Mouse (Mus musculus): ENCODE results near the gene Pus10. TPM values are rescaled to one million over a fixed set of nuclear protein-coding genes. Genes with fewer than 3 reads are reported as not detected.
A peak's percentile ranks its signal among the peaks of the same experiment; 100 is the strongest.

Gene Pus10
- total and polyA plus RNA-seq, 3 experiments, result 43.4 to 416 (median 52.5) TPM

GRCm38 (mm10) chr11:23676100-23676499, 10.6 kb downstream of the Pus10 start:
- TF ChIP-seq ELF1 (IDR thresholded peaks at IDR 0.05; ENCODE audit: low read depth, low read length) (no peak), TBP (IDR thresholded peaks at IDR 0.05; ENCODE audit: low read depth, low read length) (no peak), ZNF384 (IDR thresholded peaks at IDR 0.05; ENCODE audit: low read depth, low read length) (no peak), MXI1 (IDR thresholded peaks at IDR 0.05; ENCODE audit: low read depth, low read length) (no peak), RCOR1 (IDR thresholded peaks at IDR 0.05; ENCODE audit: low read depth, low read length) (no peak), NELFE (IDR thresholded peaks at IDR 0.05; ENCODE audit: low read depth, low read length) (no peak), SIN3A (IDR thresholded peaks at IDR 0.05; ENCODE audit: low read length) (no peak), GABPA (IDR thresholded peaks at IDR 0.05; ENCODE audit: low read depth, low read length) (no peak), TCF12 (IDR thresholded peaks at IDR 0.05; ENCODE audit: low read depth, low read length) (no peak), TAL1 (IDR thresholded peaks at IDR 0.05; ENCODE audit: low read length) (no peak)
- H3K36me3 ChIP-seq (ENCODE audit: control insufficient read depth in 1 of 2, insufficient read depth in 2 of 2, low read length in 2 of 2), result peaks cover 0 to 37% of the 10 kb centered on the region in 2 experiments; a peak in 2 of 4 replicates
- H3K4me3 ChIP-seq (ENCODE audit: control insufficient read depth in 1 of 2, insufficient read depth in 1 of 2, low read depth in 2 of 2, low read length in 2 of 2), result no peak overlapping the region
- no peak overlapping the region for H3K27ac ChIP-seq (ENCODE audit: control insufficient read depth, low read depth, low read length)
- H3K9me3 ChIP-seq (replicated peaks; ENCODE audit: insufficient read depth, low read length), result no peaks in the 10 kb centered on the region
- DNase-seq (ENCODE audit: low read depth, low spot score), result no peak
- no peaks in the 10 kb centered on the region for H3K27me3 ChIP-seq (ENCODE audit: control insufficient read depth in 1 of 2, insufficient read depth in 2 of 2, low read length in 2 of 2)
- no peaks in the 10 kb centered on the region for H3K4me1 ChIP-seq (ENCODE audit: control insufficient read depth in 1 of 2, insufficient read depth in 2 of 2, low read length in 2 of 2)
- no peak overlapping the region for H3K9ac ChIP-seq (ENCODE audit: control insufficient read depth, low read depth, low read length, poor library complexity, severe bottlenecking)
- H3K79me2 ChIP-seq (ENCODE audit: control insufficient read depth, insufficient read depth, low read length, poor library complexity), result no peaks in the 10 kb centered on the region

GRCm38 (mm10) chr11:23679044-23679642, 13.7 kb downstream of the Pus10 start:
- Histone ChIP-seq H3K4me1 (ENCODE audit: control insufficient read depth in 1 of 2, insufficient read depth in 2 of 2, low read length in 2 of 2) (no peaks in the 10 kb centered on the region), H3K9me3 (replicated peaks; ENCODE audit: insufficient read depth, low read length) (no peaks in the 10 kb centered on the region), H3K79me2 (ENCODE audit: control insufficient read depth, insufficient read depth, low read length, poor library complexity) (no peaks in the 10 kb centered on the region), H3K4me3 (ENCODE audit: control insufficient read depth in 1 of 2, insufficient read depth in 1 of 2, low read depth in 2 of 2, low read length in 2 of 2) (no peak overlapping the region), H3K36me3 (ENCODE audit: control insufficient read depth in 1 of 2, insufficient read depth in 2 of 2, low read length in 2 of 2) (peaks cover 2 to 31% of the 10 kb centered on the region in 2 experiments; a peak in 2 of 4 replicates), H3K27ac (ENCODE audit: control insufficient read depth, low read depth, low read length) (no peak overlapping the region), H3K9ac (ENCODE audit: control insufficient read depth, low read depth, low read length, poor library complexity, severe bottlenecking) (no peak overlapping the region), H3K27me3 (ENCODE audit: control insufficient read depth in 1 of 2, insufficient read depth in 2 of 2, low read length in 2 of 2) (no peaks in the 10 kb centered on the region)
- DNase-seq (ENCODE audit: low read depth, low spot score), result peak; percentile 87
- TF ChIP-seq HCFC1 (IDR thresholded peaks at IDR 0.05; ENCODE audit: low read depth, low read length), result no peak
- TF ChIP-seq KAT2A (conservative IDR thresholded peaks at IDR 0.05; ENCODE audit: low read depth, low read length), result no peak
- TF ChIP-seq ZNF384 (IDR thresholded peaks at IDR 0.05; ENCODE audit: low read depth, low read length), result peak; percentile 84
- peak; percentile 90 for TF ChIP-seq ZC3H11A (IDR thresholded peaks at IDR 0.05; ENCODE audit: low read depth, low read length)
- TF ChIP-seq RCOR1 (IDR thresholded peaks at IDR 0.05; ENCODE audit: low read depth, low read length), result no peak
- TF ChIP-seq SMC3 (IDR thresholded peaks at IDR 0.05; ENCODE audit: low read depth, low read length), result peak; percentile 87
- TF ChIP-seq NELFE (IDR thresholded peaks at IDR 0.05; ENCODE audit: low read depth, low read length), result no peak
- TF ChIP-seq CHD1 (IDR thresholded peaks at IDR 0.05; ENCODE audit: low read depth, low read length), result no peak
- no peak for TF ChIP-seq MAZ (IDR thresholded peaks at IDR 0.05; ENCODE audit: low read depth, low read length)
- no peak; the same call in 1 of the 2 replicates for TF ChIP-seq JUND (IDR thresholded peaks at IDR 0.05; ENCODE audit: low read depth, low read length)
- TF ChIP-seq TCF12 (IDR thresholded peaks at IDR 0.05; ENCODE audit: low read depth, low read length), result no peak
- peak; percentile 93 for TF ChIP-seq RAD21 (IDR thresholded peaks at IDR 0.05; ENCODE audit: low read depth, low read length)
- no peak for TF ChIP-seq CHD2 (IDR thresholded peaks at IDR 0.05; ENCODE audit: low read length)
- TF ChIP-seq MAFK (IDR thresholded peaks at IDR 0.05; ENCODE audit: borderline replicate concordance, low read depth, low read length), result no peak
- no peak for TF ChIP-seq ZMIZ1 (IDR thresholded peaks at IDR 0.05; ENCODE audit: low read depth, low read length)
- TF ChIP-seq TBP (IDR thresholded peaks at IDR 0.05; ENCODE audit: low read depth, low read length), result no peak
- no peak for TF ChIP-seq UBTF (IDR thresholded peaks at IDR 0.05; ENCODE audit: borderline replicate concordance, insufficient read depth, low read depth, low read length)
- TF ChIP-seq TAL1 (IDR thresholded peaks at IDR 0.05; ENCODE audit: low read length), result no peak
- no peak for TF ChIP-seq USF2 (IDR thresholded peaks at IDR 0.05; ENCODE audit: borderline replicate concordance in 1 of 2, insufficient read depth in 1 of 2, low read depth in 1 of 2, low read length in 2 of 2)
- no peak for TF ChIP-seq POLR2AphosphoS5 (IDR thresholded peaks at IDR 0.05; ENCODE audit: borderline replicate concordance, low read depth, low read length)
- TF ChIP-seq ETS1 (IDR thresholded peaks at IDR 0.05; ENCODE audit: low read depth, low read length), result no peak
- TF ChIP-seq MYB (IDR thresholded peaks at IDR 0.05; ENCODE audit: low read depth, low read length), result no peak
- no peak for TF ChIP-seq E2F4 (IDR thresholded peaks at IDR 0.05; ENCODE audit: borderline replicate concordance, low read depth, low read length)
- no peak for TF ChIP-seq USF1 (IDR thresholded peaks at IDR 0.05; ENCODE audit: low read depth, low read length)
- TF ChIP-seq MAX (IDR thresholded peaks at IDR 0.05; ENCODE audit: low read length), result no peak
- no peak for TF ChIP-seq MEF2A (IDR thresholded peaks at IDR 0.05; ENCODE audit: extremely low read depth, insufficient replicate concordance, low read depth, low read length, poor library complexity, severe bottlenecking)

Data from MEL (cell line).